Mouse (Mus musculus) midbrain, embryonic 12.5 days (tissue): Measurements from ENCODE around the gene Olfr1358. TPM values are rescaled to one million over a fixed set of nuclear protein-coding genes. Genes with fewer than 3 reads are reported as not detected.
"Not testable (repeated sequence)": the region's sequence is repeated elsewhere in the genome, so short reads cannot be mapped to it uniquely, and the experiment has no call there.

Experiments used
- ATAC-seq: fragments of 200-750 bp; cut with Nextera tagmentation; 2 replicates; pipeline ENCODE4 v1.8.0; 2017; ENCODE audit warnings: low read depth, moderate TSS enrichment, moderate library complexity; ENCODE audit not compliant: low FRiP score
- H3K27ac ChIP-seq: fragments of 300-500 bp; sonication (generic); replicated peaks from 2 replicates; pipeline ENCODE4 v1.5.1; 2016; ENCODE audit warnings: mild to moderate bottlenecking
- H3K27me3 ChIP-seq: fragments of 300-500 bp; sonication (generic); 2 replicates; pipeline ENCODE4 v1.6.1; 2016; ENCODE audit warnings: mild to moderate bottlenecking
- H3K36me3 ChIP-seq: fragments of 300-500 bp; sonication (generic); 2 replicates; pipeline ENCODE4 v1.6.1; 2016
- H3K4me1 ChIP-seq: fragments of 300-500 bp; sonication (generic); 2 replicates; pipeline ENCODE4 v1.6.1; 2016
- H3K4me2 ChIP-seq: fragments of 300-500 bp; sonication (generic); replicated peaks from 2 replicates; pipeline ENCODE4 v1.6.1; 2016; ENCODE audit warnings: mild to moderate bottlenecking, moderate library complexity
- H3K4me3 ChIP-seq: fragments of 300-500 bp; sonication (generic); 2 replicates; pipeline ENCODE4 v1.5.1; 2016; ENCODE audit warnings: mild to moderate bottlenecking
- H3K9ac ChIP-seq: fragments of 300-500 bp; sonication (generic); replicated peaks from 2 replicates; pipeline ENCODE4 v1.6.1; 2016; ENCODE audit warnings: mild to moderate bottlenecking, moderate library complexity
- H3K9me3 ChIP-seq: fragments of 300-500 bp; sonication (generic); 2 replicates; pipeline ENCODE4 v1.6.1; 2016; ENCODE audit warnings: mild to moderate bottlenecking
- WGBS: fragments of 180-500 bp; shearing (Covaris S2); methylation state at CpG from one replicate; pipeline ENCODE4 v1.1.7; 2016; 5-methylcytosine and 5-hydroxymethylcytosine counted together
- polyA plus RNA-seq: library from polyadenylated mRNA; unstranded; fragments of >200 nt; fragmentation: Nextera tagmentation; extraction: Ambion mirVana; gene quantifications from 2 replicates; pipeline ENCODE4 v1.2.1, GENCODE M21; 2016

Olfr1358 gene
- polyA plus RNA-seq, 1 experiment from 2014 or later, result not detected

DNA sequence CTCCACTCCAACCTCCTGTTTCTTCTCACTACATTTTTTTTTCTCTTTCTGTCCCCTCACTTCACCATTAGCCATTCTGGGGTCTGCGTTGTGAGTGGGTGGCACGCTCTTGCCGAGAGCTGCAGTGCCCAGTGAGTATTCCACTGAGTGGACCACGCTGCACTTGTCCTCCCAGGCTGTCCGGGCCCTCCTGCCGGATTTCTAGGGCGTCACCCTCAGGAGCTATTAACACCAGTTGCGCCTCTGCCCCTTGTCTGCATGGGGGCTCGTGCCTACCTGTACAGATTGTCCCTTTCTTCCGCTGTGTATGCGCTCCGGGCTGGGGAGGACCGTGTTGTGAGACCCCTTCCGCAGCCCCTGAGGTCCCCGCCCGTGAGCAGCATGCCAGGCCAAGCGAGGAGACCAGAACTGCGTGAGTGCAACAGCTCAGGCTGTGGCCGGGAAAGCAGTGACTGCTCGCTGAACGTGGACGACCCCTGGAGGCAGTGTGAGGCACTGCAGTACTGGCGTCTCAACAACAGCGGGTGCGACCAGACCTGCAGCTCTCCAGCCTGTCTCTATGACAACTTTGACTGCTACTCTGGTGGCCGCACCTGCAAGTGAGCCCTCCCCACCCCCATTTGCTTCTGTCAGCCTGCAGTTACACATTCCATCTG is 29.7 kb upstream of the Olfr1358 start:
- H3K4me2 ChIP-seq, result peak overlapping the region; percentile 50
- H3K4me3 ChIP-seq, result peak overlapping the region; percentile 25; the same call in 1 of the 2 replicates
- ATAC-seq, result peak; percentile 74
- no peaks in the 10 kb centered on the region for H3K9me3 ChIP-seq
- no peaks in the 10 kb centered on the region for H3K36me3 ChIP-seq
- 11% methylated on average over 26 of the region's 26 CpGs for WGBS
- peaks cover 27% of the 10 kb centered on the region for H3K27me3 ChIP-seq
- no peak overlapping the region for H3K27ac ChIP-seq
- peaks cover 7% of the 10 kb centered on the region for H3K4me1 ChIP-seq
- 0 out of 2 replicates have a peak overlapping the region, but pooled peaks have one; percentile 31 for H3K9ac ChIP-seq

DNA sequence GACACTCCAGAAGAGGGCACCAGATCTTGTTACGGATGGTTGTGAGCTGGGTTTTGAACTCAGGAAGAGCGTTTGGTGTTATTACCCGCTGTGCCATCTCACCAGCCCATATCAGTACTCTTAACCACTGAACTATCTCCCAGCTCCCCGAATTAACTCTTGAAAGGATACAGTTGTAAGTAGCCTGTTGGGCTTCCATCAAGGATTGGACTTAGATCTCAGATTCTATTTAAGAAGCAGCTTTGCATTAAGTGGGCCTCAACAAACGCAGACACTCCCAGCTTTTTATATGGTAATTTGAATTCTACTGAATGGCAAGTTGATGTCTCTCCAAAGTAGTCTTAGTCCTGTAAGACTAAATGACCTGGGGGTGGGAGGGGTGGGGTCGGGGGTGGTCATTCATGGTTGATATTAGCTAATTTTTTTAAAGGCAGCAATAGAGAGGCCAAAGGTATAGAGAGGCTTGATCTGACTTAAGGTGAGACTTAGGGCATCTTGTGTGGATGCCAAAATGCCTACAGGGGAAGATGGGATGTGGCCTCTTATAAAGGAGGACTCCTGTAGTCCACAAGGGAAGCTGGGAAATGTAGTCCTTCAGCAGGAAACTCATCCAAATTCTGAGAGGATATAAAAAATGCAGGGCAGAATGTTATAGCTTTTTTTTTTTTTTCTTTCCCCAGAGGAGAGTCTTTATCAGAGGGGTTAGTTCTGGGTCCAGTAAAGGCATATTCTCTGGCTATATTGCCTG is 14.1 kb upstream of the Olfr1358 start:
- Histone ChIP-seq H3K36me3 (no peaks in the 10 kb centered on the region), H3K27ac (no peak overlapping the region), H3K9me3 (no peaks in the 10 kb centered on the region), H3K27me3 (no peaks in the 10 kb centered on the region), H3K4me2 (no peak overlapping the region), H3K4me3 (no peak overlapping the region), H3K4me1 (no peaks in the 10 kb centered on the region), H3K9ac (no peak overlapping the region)
- WGBS, result 74% methylated on average over 6 of the region's 6 CpGs
- ATAC-seq, result no peak

- H3K36me3 ChIP-seq, result no peaks in the 10 kb centered on the region
- H3K27me3 ChIP-seq, result no peaks in the 10 kb centered on the region
- no peaks in the 10 kb centered on the region for H3K4me1 ChIP-seq
- no peak overlapping the region for H3K9ac ChIP-seq
- H3K4me3 ChIP-seq, result no peak overlapping the region
- no peak overlapping the region for H3K27ac ChIP-seq
- H3K9me3 ChIP-seq, result no peaks in the 10 kb centered on the region
- 92% methylated on average over 9 of the region's 9 CpGs for WGBS
- no peak for ATAC-seq
- H3K4me2 ChIP-seq, result no peak overlapping the region
These were observed 2.6 kb downstream of the Olfr1358 start for GRCm38 (mm10) chr10:78519792-78520191.

DNA sequence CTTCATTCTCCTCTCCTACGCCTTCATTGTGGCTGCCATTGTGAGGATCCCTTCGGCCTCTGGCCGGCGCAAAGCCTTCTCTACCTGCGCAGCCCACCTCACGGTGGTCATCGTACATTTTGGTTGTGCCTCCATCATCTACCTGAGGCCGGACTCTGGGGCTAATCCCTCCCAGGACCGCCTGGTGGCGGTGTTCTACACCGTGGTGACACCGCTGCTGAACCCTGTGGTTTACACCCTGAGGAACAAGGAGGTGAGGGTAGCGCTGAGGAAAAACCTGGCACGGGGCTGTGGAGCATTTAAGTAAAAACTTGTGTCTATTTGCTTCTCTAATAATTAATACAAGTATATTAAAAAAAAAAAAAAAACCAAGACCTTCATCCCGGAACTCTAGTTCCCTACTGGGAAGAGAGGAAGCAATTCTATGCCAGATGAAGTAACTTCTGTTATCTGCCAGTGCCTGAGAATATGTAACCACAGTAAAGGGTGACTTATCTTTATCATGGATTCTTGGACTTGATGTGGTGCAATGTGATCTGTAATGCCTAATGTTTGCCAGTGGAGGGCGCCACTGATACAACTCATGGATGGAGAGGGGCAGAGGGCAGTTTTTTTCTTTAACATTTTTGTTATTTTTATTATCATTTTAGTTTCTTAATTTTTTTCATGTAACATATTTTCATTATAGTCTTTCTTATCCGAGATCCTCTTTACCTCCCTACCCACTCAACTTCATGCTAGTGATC is 3.2 kb downstream of the Olfr1358 start:
- no peak overlapping the region for H3K4me3 ChIP-seq
- no peak for ATAC-seq
- no peaks in the 10 kb centered on the region for H3K27me3 ChIP-seq
- no peak overlapping the region for H3K4me2 ChIP-seq
- H3K27ac ChIP-seq, result no peak overlapping the region
- no peak overlapping the region for H3K9ac ChIP-seq
- WGBS, result 59% methylated on average over 17 of the region's 17 CpGs
- no peaks in the 10 kb centered on the region for H3K36me3 ChIP-seq
- H3K4me1 ChIP-seq, result no peaks in the 10 kb centered on the region
- H3K9me3 ChIP-seq, result no peaks in the 10 kb centered on the region

GRCm38 (mm10) chr10:78525071-78525470 is 7.8 kb downstream of the Olfr1358 start:
- not testable (repeated sequence) for H3K4me3 ChIP-seq

GRCm38 (mm10) chr10:78525511-78525910 is 8.3 kb downstream of the Olfr1358 start:
- H3K4me2 ChIP-seq, result no peak overlapping the region
- H3K4me3 ChIP-seq, result no peak overlapping the region
- ATAC-seq, result no peak
- H3K36me3 ChIP-seq, result no peaks in the 10 kb centered on the region
- no peaks in the 10 kb centered on the region for H3K4me1 ChIP-seq
- H3K9me3 ChIP-seq, result no peaks in the 10 kb centered on the region
- 65% methylated on average over 4 of the region's 4 CpGs for WGBS
- H3K9ac ChIP-seq, result no peak overlapping the region
- no peak overlapping the region for H3K27ac ChIP-seq
- no peaks in the 10 kb centered on the region for H3K27me3 ChIP-seq

More at GRCm38 (mm10) chr10:78525071-78525470, 7.8 kb downstream of the Olfr1358 start:
- not testable (repeated sequence) for ATAC-seq, H3K9me3 ChIP-seq, H3K27me3 ChIP-seq, H3K4me2 ChIP-seq, H3K9ac ChIP-seq, H3K36me3 ChIP-seq, H3K27ac ChIP-seq, H3K4me1 ChIP-seq
- 52% methylated on average over 3 of the region's 3 CpGs for WGBS

DNA sequence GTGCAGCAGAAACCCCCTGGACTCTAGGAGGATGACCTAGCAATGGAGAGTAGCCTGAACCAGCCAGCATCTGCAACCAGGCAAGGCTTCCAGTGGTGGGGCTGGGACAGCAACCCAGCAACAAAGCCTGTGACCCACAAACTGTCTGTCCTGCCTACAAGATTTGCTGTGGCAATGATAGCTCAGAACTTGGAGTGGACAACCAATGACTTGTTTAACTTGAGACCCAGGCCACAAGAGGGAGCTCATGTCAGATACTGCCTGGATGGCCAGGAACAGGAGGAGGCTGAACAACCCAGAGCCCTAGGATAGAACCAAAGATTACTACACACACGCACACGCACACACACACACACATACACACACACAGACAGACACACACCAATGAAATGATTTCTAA is 23.7 kb downstream of the Olfr1358 start:
- Histone ChIP-seq H3K9me3 (no peaks in the 10 kb centered on the region), H3K36me3 (no peaks in the 10 kb centered on the region), H3K4me3 (no peak overlapping the region), H3K4me2 (no peak overlapping the region), H3K27me3 (no peaks in the 10 kb centered on the region), H3K4me1 (no peaks in the 10 kb centered on the region), H3K27ac (no peak overlapping the region), H3K9ac (no peak overlapping the region)
- ATAC-seq, result no peak
- 50% methylated on average over 2 of the region's 2 CpGs for WGBS

GRCm38 (mm10) chr10:78565070-78565469 is 47.8 kb downstream of the Olfr1358 start:
- no peak for ATAC-seq
- H3K4me3 ChIP-seq, result no peak overlapping the region
- H3K9ac ChIP-seq, result no peak overlapping the region
- H3K27me3 ChIP-seq, result no peaks in the 10 kb centered on the region
- H3K4me1 ChIP-seq, result no peaks in the 10 kb centered on the region
- H3K36me3 ChIP-seq, result no peaks in the 10 kb centered on the region
- 93% methylated on average over 1 of the region's 1 CpGs for WGBS
- H3K27ac ChIP-seq, result no peak overlapping the region
- no peak overlapping the region for H3K4me2 ChIP-seq
- H3K9me3 ChIP-seq, result no peaks in the 10 kb centered on the region

GRCm38 (mm10) chr10:78569191-78569590 is 52.0 kb downstream of the Olfr1358 start:
- WGBS, result 83% methylated on average over 3 of the region's 3 CpGs
- Histone ChIP-seq H3K4me3 (no peak overlapping the region), H3K4me2 (no peak overlapping the region)

GRCm38 (mm10) chr10:78569686-78570085 is 52.5 kb downstream of the Olfr1358 start:
- H3K27ac ChIP-seq, result no peak overlapping the region
- H3K36me3 ChIP-seq, result no peaks in the 10 kb centered on the region
- H3K9me3 ChIP-seq, result no peaks in the 10 kb centered on the region
- ATAC-seq, result no peak
- H3K9ac ChIP-seq, result no peak overlapping the region
- H3K4me2 ChIP-seq, result no peak overlapping the region
- WGBS, result 64% methylated on average over 3 of the region's 3 CpGs
- no peaks in the 10 kb centered on the region for H3K4me1 ChIP-seq
- H3K27me3 ChIP-seq, result no peaks in the 10 kb centered on the region
- no peak overlapping the region for H3K4me3 ChIP-seq

More at GRCm38 (mm10) chr10:78569191-78569590, 52.0 kb downstream of the Olfr1358 start:
- Histone ChIP-seq H3K27me3 (no peaks in the 10 kb centered on the region), H3K4me1 (no peaks in the 10 kb centered on the region), H3K9me3 (no peaks in the 10 kb centered on the region), H3K36me3 (no peaks in the 10 kb centered on the region), H3K27ac (no peak overlapping the region), H3K9ac (no peak overlapping the region)
- no peak for ATAC-seq
